Mouse (Mus musculus) Patski (cell line): Measurements from ENCODE around the gene Nrxn1. TPM values are rescaled to one million over a fixed set of nuclear protein-coding genes. Genes with fewer than 3 reads are reported as not detected.

Experiments
- ATAC-seq: fragments of 100-300 bp; one replicate; pipeline ENCODE4 v1.8.0; 2021
- CTCF ChIA-PET: fragments of 350-600 bp; sonication (Branson Sonifier 250); formaldehyde crosslinking; loops from one replicate; lab custom pipeline; 2022; ENCODE audit warnings: inconsistent platforms; lab: Charles Lee
- POLR2A ChIA-PET: fragments of 350-600 bp; sonication (Branson Sonifier 250); formaldehyde crosslinking; loops from one replicate; lab custom pipeline; 2022; ENCODE audit warnings: antibody characterized with exemption, inconsistent platforms; lab: Charles Lee
- DNase-seq: peaks from one replicate; pipeline ENCODE4 v3.0.0-alpha.2; 2011; ENCODE audit warnings: low read depth, low spot score
- H3K27me3 ChIP-seq: fragments of 371-371 bp; one replicate; pipeline ENCODE4 v1.5.1; 2021
- CTCF ChIP-seq: fragments of 100-300 bp; IDR thresholded peaks from one replicate; pipeline ENCODE4 v1.5.1; 2021
- in situ Hi-C: fragments of 300-500 bp; cut with MboI; formaldehyde crosslinking; loops from 3 replicates; pipeline ENCODE4 v1.11.1; 2018; ENCODE audit warnings: low pct_unique_long_range_greater_than_20kb, mixed read lengths
- polyA plus RNA-seq: library from polyadenylated mRNA; unstranded; gene quantifications from one replicate; pipeline ENCODE4 v1.2.3, GENCODE M21; 2021

Gene Nrxn1
- polyA plus RNA-seq, 1 experiment from 2014 or later: not detected

DNA sequence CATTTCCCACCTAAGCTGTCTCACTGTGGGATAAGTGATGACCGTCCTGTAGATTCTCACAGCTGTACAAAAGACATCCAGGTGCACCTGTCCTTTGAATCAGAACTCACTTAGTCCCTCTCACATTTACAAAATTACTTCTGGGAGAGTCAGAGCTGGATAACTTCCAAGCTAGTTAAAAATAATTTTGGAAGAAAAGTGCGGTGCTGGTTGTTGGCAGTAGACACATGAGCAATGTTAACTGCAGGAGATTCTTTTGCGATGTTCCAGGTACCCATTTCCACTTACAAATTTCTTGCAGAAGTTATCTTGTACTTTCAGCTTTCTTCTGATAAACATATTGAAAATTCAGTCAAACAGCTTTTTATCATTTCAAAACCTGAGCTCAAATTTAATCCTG is 317.5 kb downstream of the Nrxn1 start:
- ChIA-PET CTCF (no interaction called here), POLR2A (no interaction called here)
- in situ Hi-C loops: no loop called here
- ATAC-seq: no peak
- TF ChIP-seq CTCF: no peak
- no peaks in the 10 kb centered on the region for H3K27me3 ChIP-seq
- DNase-seq: no peak

- no peak for ATAC-seq
- no peak for TF ChIP-seq CTCF
- ChIA-PET CTCF (no interaction called here), POLR2A (no interaction called here)
- in situ Hi-C loops: no loop called here
- no peak for DNase-seq
- no peaks in the 10 kb centered on the region for H3K27me3 ChIP-seq
These were observed 319.6 kb downstream of the Nrxn1 start for GRCm38 (mm10) chr17:90773233-90773632.

- no peak for TF ChIP-seq CTCF
- no peak for ATAC-seq
- POLR2A ChIA-PET: no interaction called here
- no peak for DNase-seq
- in situ Hi-C loops: no loop called here
- H3K27me3 ChIP-seq: no peaks in the 10 kb centered on the region
- CTCF ChIA-PET: no interaction called here
These were observed 324.7 kb downstream of the Nrxn1 start for GRCm38 (mm10) chr17:90768216-90768615.

DNA sequence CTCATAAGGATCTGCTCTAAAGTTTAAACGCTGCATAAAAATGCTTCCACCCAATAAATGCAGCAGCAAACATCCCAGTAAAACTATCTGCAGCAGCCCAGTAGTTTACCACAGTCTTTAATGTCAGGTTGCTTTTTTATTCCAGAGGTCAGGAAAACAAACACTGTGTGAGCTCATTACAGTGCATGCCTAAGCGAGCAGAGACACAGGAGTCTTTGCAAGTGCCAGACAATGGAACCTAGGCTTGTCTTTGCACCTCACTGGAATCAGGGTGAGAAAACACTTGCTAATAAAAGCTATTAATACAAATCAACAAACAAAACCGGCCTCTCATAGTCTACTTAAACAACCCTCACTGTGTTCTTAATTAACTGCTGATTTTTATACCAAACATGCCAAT is 365.7 kb downstream of the Nrxn1 start:
- H3K27me3 ChIP-seq: no peaks in the 10 kb centered on the region
- DNase-seq (no peak), ATAC-seq (no peak)
- ChIA-PET CTCF (no interaction called here), POLR2A (no interaction called here)
- TF ChIP-seq CTCF: no peak
- in situ Hi-C loops: no loop called here

DNA sequence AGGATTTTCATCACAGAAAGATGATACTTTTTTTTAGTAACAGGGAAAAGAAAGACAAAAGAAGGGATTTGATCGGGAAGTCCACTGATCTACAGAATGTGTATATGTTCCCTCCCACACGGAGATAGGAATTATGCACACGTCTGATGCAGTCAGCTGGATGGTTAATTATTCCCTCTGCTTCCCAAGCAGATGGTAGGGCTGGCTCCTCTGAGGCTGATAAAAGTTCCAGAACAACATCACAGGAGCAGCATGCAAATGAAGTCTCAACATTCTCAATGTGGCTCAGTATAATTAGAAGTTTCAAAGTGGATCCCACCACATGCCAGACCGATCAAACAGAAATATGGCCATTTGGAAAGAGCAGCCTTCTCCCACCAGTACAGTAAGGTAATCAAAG is 388.1 kb downstream of the Nrxn1 start:
- peaks cover 4% of the 10 kb centered on the region for H3K27me3 ChIP-seq
- TF ChIP-seq CTCF: no peak
- in situ Hi-C loops: no loop called here
- POLR2A ChIA-PET: no interaction called here
- no peak for DNase-seq
- no peak for ATAC-seq
- CTCF ChIA-PET: no interaction called here

DNA sequence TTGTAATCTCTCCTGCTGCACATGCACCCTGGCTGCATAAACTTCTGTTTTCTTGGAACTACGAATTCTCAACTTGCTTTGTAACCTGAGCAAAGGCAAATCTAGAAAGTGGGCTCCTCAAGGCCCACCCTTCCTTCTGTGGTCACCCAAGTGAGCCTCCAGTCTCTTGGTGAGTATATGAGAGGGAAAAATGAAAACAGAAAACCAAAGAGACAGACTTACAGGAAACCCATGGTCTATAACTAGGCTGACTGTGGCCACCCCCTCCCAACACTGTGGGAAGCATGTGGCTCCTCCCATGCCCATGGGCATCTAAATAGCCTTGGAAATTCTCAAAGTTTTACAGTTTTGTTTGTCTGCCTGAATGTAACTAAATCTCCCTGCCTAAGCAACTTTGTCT is 390.2 kb downstream of the Nrxn1 start:
- ChIA-PET CTCF (no interaction called here), POLR2A (no interaction called here)
- no peak for DNase-seq
- TF ChIP-seq CTCF: no peak
- ATAC-seq: no peak
- H3K27me3 ChIP-seq: no peaks in the 10 kb centered on the region
- in situ Hi-C loops: no loop called here

GRCm38 (mm10) chr17:90696071-90696800 is 396.6 kb downstream of the Nrxn1 start:
- in situ Hi-C loops: no loop called here
- DNase-seq: no peak

GRCm38 (mm10) chr17:90695086-90695584 is 397.7 kb downstream of the Nrxn1 start:
- ChIA-PET POLR2A (no interaction called here), CTCF (no interaction called here)
- no peak for DNase-seq
- H3K27me3 ChIP-seq: peaks cover 5% of the 10 kb centered on the region
- TF ChIP-seq CTCF: no peak
- no peak for ATAC-seq
- in situ Hi-C loops: no loop called here

More at GRCm38 (mm10) chr17:90696071-90696800, 396.6 kb downstream of the Nrxn1 start:
- no peak for TF ChIP-seq CTCF
- ATAC-seq: no peak
- CTCF ChIA-PET: no interaction called here
- POLR2A ChIA-PET: no interaction called here
- H3K27me3 ChIP-seq: peaks cover 5% of the 10 kb centered on the region

DNA sequence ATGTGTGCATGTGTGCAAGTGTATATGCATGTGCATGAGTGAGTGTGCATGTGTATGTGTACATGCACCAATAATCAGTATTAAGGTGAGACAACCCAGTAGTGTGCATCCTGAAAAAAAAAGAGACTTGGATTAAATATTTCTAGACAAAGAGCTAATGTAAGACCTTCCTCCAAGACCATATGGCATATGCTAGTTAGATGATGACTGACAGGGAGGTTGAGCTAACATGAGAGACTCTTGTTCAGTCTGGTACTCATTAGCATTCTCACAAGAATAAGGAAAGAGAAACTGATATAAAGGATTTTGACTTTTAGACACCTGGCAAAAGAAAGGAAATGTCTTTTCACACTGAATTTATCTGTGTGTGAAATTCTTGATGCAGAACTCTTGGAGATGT is 408.7 kb downstream of the Nrxn1 start:
- CTCF ChIA-PET: no interaction called here
- H3K27me3 ChIP-seq: peaks cover 8% of the 10 kb centered on the region
- no peak for DNase-seq
- in situ Hi-C loops: no loop called here
- POLR2A ChIA-PET: no interaction called here
- no peak for ATAC-seq
- no peak for TF ChIP-seq CTCF

- CTCF ChIA-PET: no interaction called here
- in situ Hi-C loops: no loop called here
- no peak for TF ChIP-seq CTCF
- POLR2A ChIA-PET: no interaction called here
- peaks cover 4% of the 10 kb centered on the region for H3K27me3 ChIP-seq
- ATAC-seq: no peak
- DNase-seq: no peak
These were observed 411.9 kb downstream of the Nrxn1 start for GRCm38 (mm10) chr17:90681019-90681418.

DNA sequence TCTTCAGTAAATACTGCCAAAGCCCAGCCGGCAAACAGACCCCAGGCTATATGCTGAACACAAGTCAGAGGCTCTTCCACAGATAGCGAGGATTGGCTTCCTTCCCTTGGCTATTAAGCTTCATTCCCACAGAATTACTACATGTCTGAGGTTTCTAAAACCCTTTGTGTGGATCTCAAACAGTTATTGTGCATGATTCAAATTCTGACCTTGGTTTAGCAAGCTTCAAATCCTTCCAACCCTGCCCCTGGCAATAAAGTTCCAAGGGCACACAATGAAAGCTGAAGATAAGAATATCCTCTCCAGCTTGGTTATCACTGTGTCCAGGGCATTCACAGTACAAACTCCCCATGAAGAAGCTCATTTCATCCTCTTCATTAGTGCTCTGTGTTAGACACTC is 416.2 kb downstream of the Nrxn1 start:
- POLR2A ChIA-PET: no interaction called here
- DNase-seq (no peak), ATAC-seq (no peak)
- no peak for TF ChIP-seq CTCF
- CTCF ChIA-PET: interaction anchor here (0.8 kb wide), 1 partner anchor 10 kb away, joined by 3 read pairs; no protein-coding TSS in a partner anchor
- in situ Hi-C loops: no loop called here
- no peaks in the 10 kb centered on the region for H3K27me3 ChIP-seq
